Mouse (Mus musculus) cerebellum, adult 11 months (tissue): ENCODE results near the gene Tmem40.

ENCODE experiments used
- DNase-seq: peaks from one replicate; pipeline ENCODE4 v3.0.0; 2022

The Tmem40 gene

GRCm38 (mm10) chr6:115761995-115762756 lies at the start of gene Tmem40:
Gene Tmem40 (minus strand): TSS chr6:115762410.
- DNase-seq, result no peak

GRCm38 (mm10) chr6:115811606-115812005 lies 49.4 kb upstream of the Tmem40 start:
- DNase-seq, result no peak

- peak; percentile 81 for DNase-seq
Measured at GRCm38 (mm10) chr6:115808488-115809231, 46.5 kb upstream of the Tmem40 start, which contains the start of gene Rpl32. Gene Rpl32 (minus strand): TSS chr6:115808747.

- no peak for DNase-seq
Measured at GRCm38 (mm10) chr6:115808196-115808487, 45.9 kb upstream of the Tmem40 start.

- no peak for DNase-seq
Measured at GRCm38 (mm10) chr6:115807464-115808195, 45.4 kb upstream of the Tmem40 start.

- no peak for DNase-seq
Measured at GRCm38 (mm10) chr6:115804432-115805192, 42.4 kb upstream of the Tmem40 start.

GRCm38 (mm10) chr6:115803541-115804382 lies 41.6 kb upstream of the Tmem40 start:
- peak; percentile 61 for DNase-seq

- no peak for DNase-seq
Measured at GRCm38 (mm10) chr6:115801811-115802210, 39.6 kb upstream of the Tmem40 start.

- DNase-seq, result no peak
Measured at GRCm38 (mm10) chr6:115792691-115793215, 30.5 kb upstream of the Tmem40 start.

- peak; percentile 74 for DNase-seq
Measured at GRCm38 (mm10) chr6:115791842-115792686, 29.9 kb upstream of the Tmem40 start.

- DNase-seq, result no peak
Measured at GRCm38 (mm10) chr6:115791016-115791415, 28.8 kb upstream of the Tmem40 start.

GRCm38 (mm10) chr6:115782781-115783180 lies 20.6 kb upstream of the Tmem40 start:
- no peak for DNase-seq

GRCm38 (mm10) chr6:115776363-115776762 lies 14.2 kb upstream of the Tmem40 start:
- no peak for DNase-seq

- DNase-seq, result peak; percentile 59
Measured at GRCm38 (mm10) chr6:115775838-115776237, 13.6 kb upstream of the Tmem40 start.

- peak; percentile 41 for DNase-seq
Measured at GRCm38 (mm10) chr6:115774501-115774921, 12.3 kb upstream of the Tmem40 start, which contains the start of gene Cand2. Gene Cand2 (plus strand): TSS chr6:115774538.

- DNase-seq, result no peak
Measured at GRCm38 (mm10) chr6:115773966-115774413, 11.8 kb upstream of the Tmem40 start.

GRCm38 (mm10) chr6:115772604-115773003 lies 10.4 kb upstream of the Tmem40 start:
- no peak for DNase-seq

GRCm38 (mm10) chr6:115772201-115772600 lies 10.0 kb upstream of the Tmem40 start:
- no peak for DNase-seq

GRCm38 (mm10) chr6:115770852-115771251 lies 8.6 kb upstream of the Tmem40 start:
- DNase-seq, result no peak

GRCm38 (mm10) chr6:115770059-115770670 lies 8.0 kb upstream of the Tmem40 start:
- no peak for DNase-seq
